Comparison of ENCODE assay signal across 19 mouse cellular contexts in the genomic region with DNA sequence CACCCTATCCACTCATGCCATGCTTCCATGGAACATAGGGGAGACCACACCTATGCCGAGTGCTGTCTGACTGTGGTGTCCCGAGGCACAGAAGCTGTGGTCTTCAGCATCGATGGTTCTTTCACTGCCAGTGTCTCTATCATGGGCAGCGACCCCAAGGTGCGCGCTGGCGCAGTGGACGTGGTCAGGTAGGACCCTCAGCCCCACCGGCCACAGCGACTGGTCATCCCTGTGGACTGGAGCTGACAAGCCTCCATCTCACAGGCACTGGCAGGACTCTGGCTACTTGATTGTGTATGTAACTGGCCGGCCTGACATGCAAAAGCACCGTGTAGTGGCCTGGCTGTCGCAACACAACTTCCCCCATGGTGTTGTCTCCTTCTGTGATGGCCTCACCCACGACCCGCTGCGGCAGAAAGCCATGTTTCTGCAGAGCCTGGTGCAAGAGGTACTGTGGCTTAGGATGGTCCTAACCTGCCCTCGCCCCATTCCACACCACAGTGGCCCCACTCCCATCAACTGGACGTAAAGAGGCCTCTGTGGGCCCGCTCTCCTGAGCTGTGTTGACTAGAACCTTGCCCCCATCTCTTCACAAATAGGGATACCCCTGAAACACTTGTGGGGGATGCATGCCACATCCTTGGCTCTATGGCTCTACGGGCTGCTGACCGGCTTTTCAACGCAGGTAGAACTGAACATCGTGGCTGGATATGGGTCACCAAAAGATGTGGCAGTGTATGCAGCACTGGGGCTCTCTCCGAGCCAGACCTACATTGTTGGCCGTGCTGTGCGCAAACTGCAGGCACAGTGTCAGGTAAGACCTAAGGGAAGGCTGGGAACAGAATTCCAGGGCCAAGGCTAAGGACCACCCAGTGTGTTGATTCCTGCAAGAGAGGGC. TPM values are rescaled to one million over a fixed set of nuclear protein-coding genes. Genes with fewer than 3 reads are reported as not detected.
DNase-seq lines count a peak whose midpoint lies in the region; ATAC-seq and TF ChIP-seq lines count a peak whose summit lies in the region.
"Had no signal": no experiment of that assay in that cellular context is flagged by ENCODE, and none has a peak within 500 bp of the region (broad histone marks: within the 10 kb centered on the region; RNA-seq: fewer than 3 reads in every experiment).

No protein-coding gene starts in this region.

- no peak overlapping the region for H3K9ac ChIP-seq in CH12.LX (ENCODE audit: insufficient read depth, low read depth)
- H3K9ac ChIP-seq: forebrain, embryonic 15.5 days had no signal

- peak; percentile 7 for DNase-seq in CD4-positive, CD25-positive, alpha-beta regulatory T cell, adult 2 months (ENCODE audit: low read depth, low spot score)
- peak; percentile 18 for DNase-seq in kidney, postnatal 10 days
- DNase-seq in kidney, postnatal 25 days: no peak
- DNase-seq in CH12.LX (ENCODE audit: extremely low read depth): no peak
- no peak for DNase-seq in frontal cortex, postnatal 10 days (ENCODE audit: low spot score in 2 of 2)
- DNase-seq in thymus, postnatal 25 days: no peak
- DNase-seq: thymus, postnatal 36 days had no signal

- H3K4me2 ChIP-seq in CH12.LX (ENCODE audit: insufficient read depth, low read depth, poor library complexity, severe bottlenecking): no peak overlapping the region
- H3K4me2 ChIP-seq: forebrain, embryonic 15.5 days; heart, embryonic 13.5 days had no signal

- H3K4me1 ChIP-seq in CH12.LX (ENCODE audit: control insufficient read depth in 1 of 2, insufficient read depth in 2 of 2): peaks cover 19 to 44% of the 10 kb centered on the region in 2 experiments

- H3K79me2 ChIP-seq in CH12.LX (replicated peaks; ENCODE audit: control insufficient read depth, extremely low read depth, insufficient read depth, poor library complexity, severe bottlenecking): no peaks in the 10 kb centered on the region
- H3K79me2 ChIP-seq in macrophage (ENCODE audit: inconsistent target): no peaks in the 10 kb centered on the region

- WGBS in macrophage (ENCODE audit: missing documents): 78% methylated on average over 25 of the region's 26 CpGs

- no peaks in the 10 kb centered on the region for H3K9me3 ChIP-seq in CH12.LX (replicated peaks; ENCODE audit: low read length)
- H3K9me3 ChIP-seq: forebrain, embryonic 15.5 days; heart, embryonic 13.5 days had no signal

- TF ChIP-seq EP300 in CH12.LX (IDR thresholded peaks at IDR 0.05; ENCODE audit: low read length): no peak

- no peak for TF ChIP-seq CTCF in CH12.LX (conservative IDR thresholded peaks at IDR 0.05 in 1 of 2, IDR thresholded peaks at IDR 0.05 in 1 of 2; ENCODE audit: low read depth in 2 of 2, low read length in 2 of 2)

- H3K27ac ChIP-seq in CH12.LX (ENCODE audit: insufficient read depth, low read depth): peak overlapping the region; percentile 89; the same call in 1 of the 2 replicates
- H3K27ac ChIP-seq in macrophage: peak overlapping the region; percentile 95
- H3K27ac ChIP-seq: forebrain, embryonic 15.5 days had no signal

- in situ Hi-C loops in CH12.LX (cut with MboI; ENCODE audit: low pct_ligation_motif_present, low pct_unique_long_range_greater_than_20kb, low sequenced_read_pairs): no loop called here

- dilution Hi-C loops in CH12.LX (cut with MboI; ENCODE audit: extremely low pct_ligation_motif_present, extremely low pct_unique_long_range_greater_than_20kb, low sequenced_read_pairs): no loop called here

- H3K36me3 ChIP-seq in CH12.LX (replicated peaks in 1 of 2; ENCODE audit: control insufficient read depth in 1 of 2, insufficient read depth in 1 of 2, low read length in 1 of 2) (peaks cover 80 to 94% of the 10 kb centered on the region in 2 experiments), macrophage (ENCODE audit: inconsistent target) (peaks cover 78% of the 10 kb centered on the region)

- ATAC-seq in CD4-positive, CD25-positive, alpha-beta regulatory T cell, adult 4 months: no peak
- ATAC-seq: forebrain, embryonic 15.5 days had no signal

- no peaks in the 10 kb centered on the region for H3K27me3 ChIP-seq in CH12.LX (replicated peaks)
- H3K27me3 ChIP-seq: forebrain, embryonic 15.5 days; heart, embryonic 13.5 days had no signal

- no peak for TF ChIP-seq RAD21 in CH12.LX (IDR thresholded peaks at IDR 0.05; ENCODE audit: low read depth, low read length)

- TF ChIP-seq POLR2A in CH12.LX (IDR thresholded peaks at IDR 0.05; ENCODE audit: low read depth, low read length): no peak

- H3K4me3 ChIP-seq in CH12.LX (replicated peaks in 1 of 3; ENCODE audit: low read depth in 2 of 3, low read length in 2 of 3, poor library complexity in 1 of 3) (no peak overlapping the region), macrophage (ENCODE audit: inconsistent target) (no peak overlapping the region)
- H3K4me3 ChIP-seq: forebrain, embryonic 15.5 days; heart, embryonic 13.5 days had no signal

TF ChIP-seq in CH12.LX, 34 proteins besides CTCF, POLR2A, EP300 and RAD21:
- TF ChIP-seq UBTF (IDR thresholded peaks at IDR 0.05; ENCODE audit: low read depth, low read length): no peak
- no peak for TF ChIP-seq MAX (IDR thresholded peaks at IDR 0.05; ENCODE audit: low read length)
- TF ChIP-seq NRF1 (IDR thresholded peaks at IDR 0.05; ENCODE audit: low read depth, low read length): no peak
- TF ChIP-seq ZMIZ1 (IDR thresholded peaks at IDR 0.05; ENCODE audit: low read depth, low read length): no peak
- no peak for TF ChIP-seq ETS1 (conservative IDR thresholded peaks at IDR 0.05; ENCODE audit: low read depth, low read length)
TF ChIP-seq in CH12.LX: peak in this region for 0.

RNA-seq across cellular contexts. Expression of gene Pitpnm1, which starts 12.5 kb away (rescaled TPM):
- polyA plus RNA-seq in CD4-positive, CD25-positive, alpha-beta regulatory T cell, adult 4 months (2017; shearing (Covaris generic)): 100 to 1,000 TPM in 1 of 2 experiments, 10 to 100 TPM in 1; 98.7 to 113 TPM
- total RNA-seq in CH12.LX (2012; rRNA removed): 43.8 and 46.1 TPM in 2 replicates
- 14.8 and 15.9 TPM in 2 replicates for total RNA-seq in CH12.LX (2014; rRNA removed)
- 33.3 and 34.7 TPM in 2 replicates for polyA plus RNA-seq in CH12.LX (2012; ENCODE audit: insufficient read length, low read depth)
- 100 to 1,000 TPM; 102 to 421 (median 208) TPM for total RNA-seq in macrophage (2018; cell fraction: chromatin; rRNA removed)
- total RNA-seq in macrophage (2018; cell fraction: cytosol; rRNA removed): 10 to 100 TPM; 15.0 to 38.9 (median 21.4) TPM
- total RNA-seq in macrophage (2018; cell fraction: nucleus; rRNA removed): 100 to 1,000 TPM in 16 of 26 experiments, 10 to 100 TPM in 10; 66.9 to 262 (median 121) TPM
- polyA plus RNA-seq in macrophage (2018): 12.8 to 30.4 TPM (median 14.2 TPM) in 3 replicates

RNA-seq across cellular contexts. Expression of gene Aip, which starts 13.3 kb away (rescaled TPM):
- polyA plus RNA-seq in CD4-positive, CD25-positive, alpha-beta regulatory T cell, adult 4 months (2017; shearing (Covaris generic)): 100 to 1,000 TPM; 179 to 208 TPM
- 37.5 and 39.7 TPM in 2 replicates for total RNA-seq in CH12.LX (2012; rRNA removed)
- 10.8 and 11.7 TPM in 2 replicates for total RNA-seq in CH12.LX (2014; rRNA removed)
- 64.8 and 87.9 TPM in 2 replicates for polyA plus RNA-seq in CH12.LX (2012; ENCODE audit: insufficient read length, low read depth)
- total RNA-seq in macrophage (2018; cell fraction: chromatin; rRNA removed): 10 to 100 TPM in 24 of 26 experiments, 1 to 10 TPM in 2; 7.5 to 50.7 (median 24.5) TPM
- total RNA-seq in macrophage (2018; cell fraction: cytosol; rRNA removed): 10 to 100 TPM; 44.4 to 92.0 (median 66.0) TPM
- 10 to 100 TPM; 10.9 to 44.1 (median 23.1) TPM for total RNA-seq in macrophage (2018; cell fraction: nucleus; rRNA removed)
- polyA plus RNA-seq in macrophage (2018): 80.9 to 169 TPM (median 84.6 TPM) in 3 replicates

RNA-seq across cellular contexts. Expression of gene Cdk2ap2, which starts 15.3 kb away (rescaled TPM):
- polyA plus RNA-seq in CD4-positive, CD25-positive, alpha-beta regulatory T cell, adult 4 months (2017; shearing (Covaris generic)): 100 to 1,000 TPM; 328 to 403 TPM
- 69.5 and 90.3 TPM in 2 replicates for total RNA-seq in CH12.LX (2012; rRNA removed)
- 57.0 and 63.4 TPM in 2 replicates for total RNA-seq in CH12.LX (2014; rRNA removed)
- polyA plus RNA-seq in CH12.LX (2012; ENCODE audit: insufficient read length, low read depth): 55.6 and 67.1 TPM in 2 replicates
- 10 to 100 TPM in 8 of 26 experiments, 1 to 10 TPM in 18; 1.7 to 17.1 (median 6.7) TPM for total RNA-seq in macrophage (2018; cell fraction: chromatin; rRNA removed)
- 10 to 100 TPM; 19.2 to 35.9 (median 29.0) TPM for total RNA-seq in macrophage (2018; cell fraction: cytosol; rRNA removed)
- 10 to 100 TPM in 14 of 26 experiments, 1 to 10 TPM in 12; 3.5 to 25.6 (median 11.1) TPM for total RNA-seq in macrophage (2018; cell fraction: nucleus; rRNA removed)
- 16.7 to 37.3 TPM (median 23.1 TPM) in 3 replicates for polyA plus RNA-seq in macrophage (2018)

RNA-seq across cellular contexts. Expression of gene Gpr152, which starts 27.3 kb away (rescaled TPM):
- under 1 TPM in 1 of 2 experiments, not detected in 1; 0.29 TPM for polyA plus RNA-seq in CD4-positive, CD25-positive, alpha-beta regulatory T cell, adult 4 months (2017; shearing (Covaris generic))
- 0.17 and 0.25 TPM in 2 replicates for total RNA-seq in CH12.LX (2012; rRNA removed)
- 0.05 TPM in 1 of 2 replicates, not detected in the other for total RNA-seq in CH12.LX (2014; rRNA removed)
- polyA plus RNA-seq in CH12.LX (2012; ENCODE audit: insufficient read length, low read depth): 0.71 and 0.82 TPM in 2 replicates
- under 1 TPM in 7 of 26 experiments, not detected in 19; 0.16 to 0.40 (median 0.21) TPM for total RNA-seq in macrophage (2018; cell fraction: chromatin; rRNA removed)
- not detected for total RNA-seq in macrophage (2018; cell fraction: cytosol; rRNA removed)
- total RNA-seq in macrophage (2018; cell fraction: nucleus; rRNA removed): under 1 TPM in 2 of 26 experiments, not detected in 24; 0.20 to 0.21 TPM
- polyA plus RNA-seq in macrophage (2018): not detected in 3 replicates
- total RNA-seq: adrenal gland, postnatal 10 days; common myeloid progenitor, adult 5-6 weeks; gastrocnemius, postnatal 10 days; layer of hippocampus, postnatal 10 days; left cerebral cortex, postnatal 36 days had no signal
- polyA plus RNA-seq: forebrain, embryonic 15.5 days; heart, embryonic 13.5 days; hindbrain, embryonic 11.5 days; stomach, embryonic 14.5 days had no signal

RNA-seq across cellular contexts. Expression of gene Cabp2, which starts 30.9 kb away (rescaled TPM):
- polyA plus RNA-seq in CD4-positive, CD25-positive, alpha-beta regulatory T cell, adult 4 months (2017; shearing (Covaris generic)): not detected
- not detected in 2 replicates for total RNA-seq in CH12.LX (2012; rRNA removed)
- not detected in 2 replicates for total RNA-seq in CH12.LX (2014; rRNA removed)
- not detected in 2 replicates for polyA plus RNA-seq in CH12.LX (2012; ENCODE audit: insufficient read length, low read depth)
- not detected for total RNA-seq in macrophage (2018; cell fraction: chromatin; rRNA removed)
- not detected for total RNA-seq in macrophage (2018; cell fraction: cytosol; rRNA removed)
- not detected for total RNA-seq in macrophage (2018; cell fraction: nucleus; rRNA removed)
- not detected in 3 replicates for polyA plus RNA-seq in macrophage (2018)
- total RNA-seq: common myeloid progenitor, adult 5-6 weeks; ES-E14; gastrocnemius, postnatal 10 days; layer of hippocampus, postnatal 10 days; left cerebral cortex, postnatal 36 days had no signal
- polyA plus RNA-seq: forebrain, embryonic 15.5 days; heart, embryonic 13.5 days; hindbrain, embryonic 11.5 days; stomach, embryonic 14.5 days had no signal

Comparison
In these comparisons a context has a peak if more than half of its experiments do, and no peak if none do; other contexts are left out.
1. DNase-seq: peak in CD4-positive, CD25-positive, alpha-beta regulatory T cell, adult 2 months (single experiment) and kidney, postnatal 10 days (single experiment); none in kidney, postnatal 25 days (0 of 2), CH12.LX (single experiment), frontal cortex, postnatal 10 days (0 of 2) and thymus, postnatal 25 days (single experiment).